Mouse (Mus musculus): ENCODE results near the gene Tspan33. TPM values are rescaled to one million over a fixed set of nuclear protein-coding genes. Genes with fewer than 3 reads are reported as not detected.
"Not testable (repeated sequence)": the region's sequence is repeated elsewhere in the genome, so short reads cannot be mapped to it uniquely, and the experiment has no call there.

The Tspan33 gene
- polyA plus RNA-seq, 1 experiment from 2014 or later = 2.2 TPM

- no peaks in the 10 kb centered on the region; the same call in 1 of the 2 replicates for H3K27me3 ChIP-seq (replicated peaks; ENCODE audit: control insufficient read depth, insufficient read depth, low read length)
- no peak overlapping the region for H3K4me2 ChIP-seq (ENCODE audit: low read length)
- no peak overlapping the region for H3K4me3 ChIP-seq (ENCODE audit: low read depth, low read length)
- DNase-seq (ENCODE audit: low spot score) (no peak), ATAC-seq (no peak)
- WGBS = 81% methylated on average over 11 of the region's 11 CpGs
- H3K9me3 ChIP-seq (replicated peaks; ENCODE audit: control insufficient read depth, low read length) = peaks cover 5% of the 10 kb centered on the region
- H3K9ac ChIP-seq (ENCODE audit: low read length) = no peak overlapping the region
- no peak overlapping the region for H3K27ac ChIP-seq (ENCODE audit: low read depth, low read length)
- H3K4me1 ChIP-seq (ENCODE audit: control insufficient read depth, insufficient read depth, low read length) = no peaks in the 10 kb centered on the region
- H3K36me3 ChIP-seq (ENCODE audit: control insufficient read depth, insufficient read depth, low read length) = peaks cover 23% of the 10 kb centered on the region
These were observed 59.3 kb downstream of the Tspan33 start for GRCm38 (mm10) chr6:29753336-29753735.

GRCm38 (mm10) chr6:29756001-29756400 is 62.0 kb downstream of the Tspan33 start:
- WGBS = 70% methylated on average over 5 of the region's 5 CpGs

DNA sequence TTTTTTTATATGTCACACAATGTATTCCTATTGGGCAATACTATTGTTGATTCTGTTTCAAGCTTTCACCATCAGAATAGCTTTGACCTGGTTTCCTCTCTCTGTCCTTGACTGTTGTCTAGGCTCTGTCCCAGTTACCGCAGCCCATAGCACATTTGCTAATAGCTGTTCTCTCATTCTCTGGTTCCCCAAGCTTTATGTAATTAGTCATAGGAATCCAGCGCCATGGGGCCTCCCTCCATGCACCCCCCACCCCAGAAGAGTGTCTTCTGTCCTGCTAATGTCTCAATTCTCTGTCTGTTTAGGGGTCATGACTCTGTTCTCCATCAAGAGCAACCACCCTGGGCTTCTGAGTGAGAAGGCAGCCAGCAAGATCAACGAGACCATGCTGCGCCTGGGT is 62.5 kb downstream of the Tspan33 start:
- H3K4me2 ChIP-seq (ENCODE audit: low read length) = no peak overlapping the region
- no peak overlapping the region for H3K27ac ChIP-seq (ENCODE audit: low read depth, low read length)
- no peaks in the 10 kb centered on the region for H3K27me3 ChIP-seq (replicated peaks; ENCODE audit: control insufficient read depth, insufficient read depth, low read length)
- no peaks in the 10 kb centered on the region for H3K4me1 ChIP-seq (ENCODE audit: control insufficient read depth, insufficient read depth, low read length)
- H3K4me3 ChIP-seq (ENCODE audit: low read depth, low read length) = no peak overlapping the region
- H3K9me3 ChIP-seq (replicated peaks; ENCODE audit: control insufficient read depth, low read length) = no peaks in the 10 kb centered on the region
- peaks cover 28% of the 10 kb centered on the region for H3K36me3 ChIP-seq (ENCODE audit: control insufficient read depth, insufficient read depth, low read length)
- ATAC-seq = no peak
- H3K9ac ChIP-seq (ENCODE audit: low read length) = no peak overlapping the region
- DNase-seq (ENCODE audit: low spot score) = no peak
- WGBS = 94% methylated on average over 4 of the region's 4 CpGs

More at GRCm38 (mm10) chr6:29756001-29756400, 62.0 kb downstream of the Tspan33 start:
- DNase-seq (ENCODE audit: low spot score) = peak; percentile 80
- Histone ChIP-seq H3K9ac (ENCODE audit: low read length) (no peak overlapping the region), H3K4me3 (ENCODE audit: low read depth, low read length) (no peak overlapping the region), H3K4me1 (ENCODE audit: control insufficient read depth, insufficient read depth, low read length) (no peaks in the 10 kb centered on the region), H3K36me3 (ENCODE audit: control insufficient read depth, insufficient read depth, low read length) (peaks cover 28% of the 10 kb centered on the region), H3K27me3 (replicated peaks; ENCODE audit: control insufficient read depth, insufficient read depth, low read length) (no peaks in the 10 kb centered on the region), H3K27ac (ENCODE audit: low read depth, low read length) (no peak overlapping the region), H3K4me2 (ENCODE audit: low read length) (no peak overlapping the region), H3K9me3 (replicated peaks; ENCODE audit: control insufficient read depth, low read length) (no peaks in the 10 kb centered on the region)
- ATAC-seq = peak; percentile 60

- H3K9ac ChIP-seq (ENCODE audit: low read length) = no peak overlapping the region
- 34% methylated on average over 4 of the region's 4 CpGs for WGBS
These were observed 64.4 kb downstream of the Tspan33 start for GRCm38 (mm10) chr6:29758417-29758816.

GRCm38 (mm10) chr6:29759012-29759679 is 65.1 kb downstream of the Tspan33 start:
- H3K36me3 ChIP-seq (ENCODE audit: control insufficient read depth, insufficient read depth, low read length) = peaks cover 32% of the 10 kb centered on the region
- H3K27ac ChIP-seq (ENCODE audit: low read depth, low read length) = no peak overlapping the region
- no peaks in the 10 kb centered on the region for H3K9me3 ChIP-seq (replicated peaks; ENCODE audit: control insufficient read depth, low read length)
- H3K9ac ChIP-seq (ENCODE audit: low read length) = no peak overlapping the region
- H3K4me1 ChIP-seq (ENCODE audit: control insufficient read depth, insufficient read depth, low read length) = no peaks in the 10 kb centered on the region
- no peaks in the 10 kb centered on the region for H3K27me3 ChIP-seq (replicated peaks; ENCODE audit: control insufficient read depth, insufficient read depth, low read length)
- ATAC-seq = no peak
- H3K4me2 ChIP-seq (ENCODE audit: low read length) = no peak overlapping the region
- no peak overlapping the region for H3K4me3 ChIP-seq (ENCODE audit: low read depth, low read length)
- 84% methylated on average over 13 of the region's 13 CpGs for WGBS
- no peak for DNase-seq (ENCODE audit: low spot score)

More at GRCm38 (mm10) chr6:29758417-29758816, 64.4 kb downstream of the Tspan33 start:
- Histone ChIP-seq H3K27me3 (replicated peaks; ENCODE audit: control insufficient read depth, insufficient read depth, low read length) (no peaks in the 10 kb centered on the region), H3K9me3 (replicated peaks; ENCODE audit: control insufficient read depth, low read length) (no peaks in the 10 kb centered on the region), H3K27ac (ENCODE audit: low read depth, low read length) (peak overlapping the region; percentile 10; the same call in 1 of the 2 replicates), H3K36me3 (ENCODE audit: control insufficient read depth, insufficient read depth, low read length) (peaks cover 32% of the 10 kb centered on the region), H3K4me3 (ENCODE audit: low read depth, low read length) (no peak overlapping the region), H3K4me1 (ENCODE audit: control insufficient read depth, insufficient read depth, low read length) (no peaks in the 10 kb centered on the region), H3K4me2 (ENCODE audit: low read length) (no peak overlapping the region)
- ATAC-seq (peak; percentile 52; the same call in 1 of the 2 replicates), DNase-seq (ENCODE audit: low spot score) (peak; percentile 89)

DNA sequence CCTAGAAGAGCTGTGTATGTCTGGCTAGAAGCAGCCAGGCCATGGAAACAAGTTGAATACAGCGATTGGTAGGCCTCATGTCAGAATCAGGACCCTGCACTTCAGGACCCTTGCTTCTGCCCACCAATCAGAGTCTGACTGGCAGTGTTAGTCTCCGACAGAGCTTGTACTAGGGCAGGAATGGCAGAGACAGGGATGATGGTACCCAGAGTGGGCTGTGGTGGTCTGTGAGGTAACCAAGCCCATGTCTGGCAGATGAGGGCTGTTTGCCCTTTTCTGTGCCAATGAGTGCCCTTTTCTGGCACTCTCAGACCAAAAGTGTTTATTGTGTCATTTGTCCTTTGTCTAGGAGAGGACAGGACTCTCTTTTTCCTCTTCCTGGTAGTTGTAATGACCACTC is 66.4 kb downstream of the Tspan33 start:
- not testable (repeated sequence) for ATAC-seq; H3K9ac ChIP-seq (ENCODE audit: low read length); H3K4me1 ChIP-seq (ENCODE audit: control insufficient read depth, insufficient read depth, low read length)

DNA sequence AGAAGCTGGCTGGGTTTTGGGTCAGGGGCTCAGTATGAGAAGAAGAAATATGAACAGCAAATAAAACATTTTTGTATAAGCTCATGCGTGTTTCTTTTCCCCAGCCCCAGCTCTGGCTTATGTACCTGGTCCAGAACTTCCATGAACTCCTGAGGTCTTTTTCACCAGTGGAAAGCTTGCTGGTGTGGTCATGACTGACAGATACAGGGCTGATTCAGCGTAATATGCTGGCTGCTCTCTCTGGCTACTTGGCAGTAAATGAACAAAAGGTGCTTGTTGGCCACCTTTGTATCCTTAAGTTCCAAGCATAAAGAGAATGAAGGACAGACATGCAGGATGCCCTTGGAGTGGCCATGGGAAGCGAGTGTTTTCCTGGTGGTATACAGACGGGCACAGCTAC is 67.3 kb downstream of the Tspan33 start:
- Histone ChIP-seq H3K27me3 (replicated peaks; ENCODE audit: control insufficient read depth, insufficient read depth, low read length) (no peaks in the 10 kb centered on the region), H3K4me3 (ENCODE audit: low read depth, low read length) (no peak overlapping the region), H3K27ac (ENCODE audit: low read depth, low read length) (no peak overlapping the region), H3K9ac (ENCODE audit: low read length) (no peak overlapping the region), H3K36me3 (ENCODE audit: control insufficient read depth, insufficient read depth, low read length) (peaks cover 27% of the 10 kb centered on the region), H3K9me3 (replicated peaks; ENCODE audit: control insufficient read depth, low read length) (no peaks in the 10 kb centered on the region), H3K4me2 (ENCODE audit: low read length) (no peak overlapping the region), H3K4me1 (ENCODE audit: control insufficient read depth, insufficient read depth, low read length) (no peaks in the 10 kb centered on the region)
- ATAC-seq (no peak), DNase-seq (ENCODE audit: low spot score) (no peak)
- 85% methylated on average over 4 of the region's 4 CpGs for WGBS

More for the DNA sequence above, 66.4 kb downstream of the Tspan33 start:
- 82% methylated on average over 2 of the region's 2 CpGs for WGBS
- peaks cover 32% of the 10 kb centered on the region for H3K36me3 ChIP-seq (ENCODE audit: control insufficient read depth, insufficient read depth, low read length)
- not testable (repeated sequence) for H3K9me3 ChIP-seq (replicated peaks; ENCODE audit: control insufficient read depth, low read length); H3K27ac ChIP-seq (ENCODE audit: low read depth, low read length); DNase-seq (ENCODE audit: low spot score); H3K4me3 ChIP-seq (ENCODE audit: low read depth, low read length); H3K4me2 ChIP-seq (ENCODE audit: low read length); H3K27me3 ChIP-seq (replicated peaks; ENCODE audit: control insufficient read depth, insufficient read depth, low read length)

- ATAC-seq = no peak
- 63% methylated on average over 4 of the region's 4 CpGs for WGBS
- Histone ChIP-seq H3K9me3 (replicated peaks; ENCODE audit: control insufficient read depth, low read length) (no peaks in the 10 kb centered on the region), H3K36me3 (ENCODE audit: control insufficient read depth, insufficient read depth, low read length) (peaks cover 16% of the 10 kb centered on the region), H3K27ac (ENCODE audit: low read depth, low read length) (no peak overlapping the region), H3K9ac (ENCODE audit: low read length) (no peak overlapping the region), H3K27me3 (replicated peaks; ENCODE audit: control insufficient read depth, insufficient read depth, low read length) (no peaks in the 10 kb centered on the region), H3K4me1 (ENCODE audit: control insufficient read depth, insufficient read depth, low read length) (no peaks in the 10 kb centered on the region), H3K4me3 (ENCODE audit: low read depth, low read length) (no peak overlapping the region), H3K4me2 (ENCODE audit: low read length) (no peak overlapping the region)
- peak; percentile 47 for DNase-seq (ENCODE audit: low spot score)
These were observed 68.5 kb downstream of the Tspan33 start for GRCm38 (mm10) chr6:29762524-29762923.

GRCm38 (mm10) chr6:29766874-29767273 is 72.9 kb downstream of the Tspan33 start:
- H3K4me3 ChIP-seq (ENCODE audit: low read depth, low read length) = no peak overlapping the region

More at GRCm38 (mm10) chr6:29766874-29767273, 72.9 kb downstream of the Tspan33 start:
- Histone ChIP-seq H3K9ac (ENCODE audit: low read length) (no peak overlapping the region), H3K4me2 (ENCODE audit: low read length) (no peak overlapping the region), H3K27me3 (replicated peaks; ENCODE audit: control insufficient read depth, insufficient read depth, low read length) (no peaks in the 10 kb centered on the region), H3K9me3 (replicated peaks; ENCODE audit: control insufficient read depth, low read length) (no peaks in the 10 kb centered on the region), H3K27ac (ENCODE audit: low read depth, low read length) (no peak overlapping the region), H3K36me3 (ENCODE audit: control insufficient read depth, insufficient read depth, low read length) (no peaks in the 10 kb centered on the region), H3K4me1 (ENCODE audit: control insufficient read depth, insufficient read depth, low read length) (peaks cover 8% of the 10 kb centered on the region; the same call in 1 of the 2 replicates)
- DNase-seq (ENCODE audit: low spot score) = no peak
- WGBS = 95% methylated on average over 2 of the region's 2 CpGs
- no peak for ATAC-seq

All from forebrain, embryonic 14.5 days (tissue).